Mouse (Mus musculus) inflammation-experienced regulatory T-cells, adult 6 months (primary cell): Measurements from ENCODE around the gene Gm14569. TPM values are rescaled to one million over a fixed set of nuclear protein-coding genes. Genes with fewer than 3 reads are reported as not detected.

Source experiments
- polyA plus RNA-seq, 3 experiments: library from polyadenylated mRNA; unstranded; fragments of 100-300 nt; shearing (Covaris generic); gene quantifications; one replicate each; pipeline ENCODE4 v1.2.1; 2017

The Gm14569 gene
- polyA plus RNA-seq, 3 experiments from 2014 or later: 0.38 TPM; not detected in 2

Other genes with a start within 250 kb of the Gm14569 start
- gene Lonrf3, start 163.5 kb downstream of the Gm14569 start, polyA plus RNA-seq: not detected
- not detected for gene Gm6268, start 90.5 kb downstream of the Gm14569 start, polyA plus RNA-seq
- gene Pgrmc1, start 106.4 kb upstream of the Gm14569 start, polyA plus RNA-seq: 10 to 100 TPM; 57.2 to 77.3 (median 65.5) TPM
- gene Akap17b, start 153.6 kb upstream of the Gm14569 start, polyA plus RNA-seq: 1 to 10 TPM in 1 of 3 experiments, under 1 TPM in 2; 0.58 to 1.3 (median 0.79) TPM